Mouse (Mus musculus): Measurements from ENCODE around the gene Fam210b.
"Not testable (repeated sequence)": the region's sequence is repeated elsewhere in the genome, so short reads cannot be mapped to it uniquely, and the experiment has no call there.

Gene Fam210b

GRCm38 (mm10) chr2:172345258-172345738 lies at the start of gene Fam210b:
TSS of gene Fam210b (plus strand) at chr2:172345565.
- DNase-seq (ENCODE audit: low spot score): peak; percentile 99

GRCm38 (mm10) chr2:172298083-172298482 lies 47.3 kb upstream of the Fam210b start:
- no peak for DNase-seq (ENCODE audit: low spot score)

- no peak for DNase-seq (ENCODE audit: low spot score)
These were observed 46.8 kb upstream of the Fam210b start for GRCm38 (mm10) chr2:172298542-172298941.

GRCm38 (mm10) chr2:172299126-172299921 lies 46.0 kb upstream of the Fam210b start:
- DNase-seq (ENCODE audit: low spot score): peak; percentile 51

GRCm38 (mm10) chr2:172302396-172302795 lies 43.0 kb upstream of the Fam210b start:
- DNase-seq (ENCODE audit: low spot score): no peak

- DNase-seq (ENCODE audit: low spot score): no peak
These were observed 41.2 kb upstream of the Fam210b start for GRCm38 (mm10) chr2:172304118-172304708.

- DNase-seq (ENCODE audit: low spot score): not testable (repeated sequence)
These were observed 39.8 kb upstream of the Fam210b start for GRCm38 (mm10) chr2:172305546-172305945.

- no peak for DNase-seq (ENCODE audit: low spot score)
These were observed 38.8 kb upstream of the Fam210b start for GRCm38 (mm10) chr2:172306544-172306943.

GRCm38 (mm10) chr2:172311731-172312130 lies 33.6 kb upstream of the Fam210b start:
- no peak for DNase-seq (ENCODE audit: low spot score)

GRCm38 (mm10) chr2:172320878-172321277 lies 24.5 kb upstream of the Fam210b start:
- DNase-seq (ENCODE audit: low spot score): peak; percentile 86

GRCm38 (mm10) chr2:172328248-172328647 lies 17.1 kb upstream of the Fam210b start:
- no peak for DNase-seq (ENCODE audit: low spot score)

- peak; percentile 85 for DNase-seq (ENCODE audit: low spot score)
These were observed 16.2 kb upstream of the Fam210b start for GRCm38 (mm10) chr2:172329179-172329578.

GRCm38 (mm10) chr2:172338206-172338942 lies 7.0 kb upstream of the Fam210b start:
- DNase-seq (ENCODE audit: low spot score): no peak

GRCm38 (mm10) chr2:172340936-172341335 lies 4.4 kb upstream of the Fam210b start:
- no peak for DNase-seq (ENCODE audit: low spot score)

GRCm38 (mm10) chr2:172341606-172342005 lies 3.8 kb upstream of the Fam210b start:
- no peak for DNase-seq (ENCODE audit: low spot score)

GRCm38 (mm10) chr2:172343751-172344150 lies 1.6 kb upstream of the Fam210b start:
- no peak for DNase-seq (ENCODE audit: low spot score)

- DNase-seq (ENCODE audit: low spot score): no peak
These were observed 696 bp upstream of the Fam210b start for GRCm38 (mm10) chr2:172344669-172345068.

GRCm38 (mm10) chr2:172346034-172346929 lies 917 bp downstream of the Fam210b start:
- DNase-seq (ENCODE audit: low spot score): peak; percentile 49

GRCm38 (mm10) chr2:172346933-172347611 lies 1.7 kb downstream of the Fam210b start:
- peak; percentile 42 for DNase-seq (ENCODE audit: low spot score)

GRCm38 (mm10) chr2:172348297-172348950 lies 3.1 kb downstream of the Fam210b start:
- DNase-seq (ENCODE audit: low spot score): no peak
